Mouse (Mus musculus) kidney, adult 2 months (tissue): Measurements from ENCODE around the gene Slc29a2. TPM values are rescaled to one million over a fixed set of nuclear protein-coding genes. Genes with fewer than 3 reads are reported as not detected.

Experiments
- DNase-seq: peaks from one replicate; pipeline ENCODE4 v3.0.0; 2021
- H3K27ac ChIP-seq: fragments of 200-500 bp; 2 replicates; pipeline ENCODE4 v1.5.1; 2012; ENCODE audit warnings: low read depth, low read length, control low read depth, inconsistent platforms; ENCODE audit not compliant: insufficient read depth
- H3K27me3 ChIP-seq: fragments of 200-500 bp; replicated peaks from 2 replicates; pipeline ENCODE4 v1.6.1; 2012; ENCODE audit warnings: mild to moderate bottlenecking, moderate library complexity, low read length, inconsistent platforms; ENCODE audit not compliant: control insufficient read depth, insufficient read depth
- H3K36me3 ChIP-seq: fragments of 200-500 bp; 2 replicates; pipeline ENCODE4 v1.6.1; 2012; ENCODE audit warnings: mild to moderate bottlenecking, moderate library complexity, low read length, inconsistent platforms; ENCODE audit not compliant: control insufficient read depth, insufficient read depth
- H3K4me1 ChIP-seq: fragments of 200-500 bp; 2 replicates; pipeline ENCODE4 v1.6.1; 2011; ENCODE audit warnings: low read length; ENCODE audit not compliant: control insufficient read depth, insufficient read depth
- H3K4me3 ChIP-seq: fragments of 200-500 bp; 2 replicates; pipeline ENCODE4 v1.5.1; 2011; ENCODE audit warnings: mild to moderate bottlenecking, low read depth, low read length, control low read depth; ENCODE audit not compliant: insufficient read depth
- CTCF ChIP-seq: fragments of 200-500 bp; conservative IDR thresholded peaks from 2 replicates; pipeline ENCODE4 v1.5.1; 2011; ENCODE audit warnings: low read depth, mild to moderate bottlenecking, control low read depth, low read length, moderate library complexity, mixed read lengths; ENCODE audit not compliant: insufficient read depth, insufficient read length
- POLR2A ChIP-seq: fragments of 200-500 bp; IDR thresholded peaks from one replicate; pipeline ENCODE4 v1.6.1; 2011; ENCODE audit warnings: low read depth, low read length, control low read depth
- WGBS: fragments of 180-500 bp; shearing (Covaris S2); methylation state at CpG from one replicate; pipeline ENCODE4 v1.1.7; 2018; 5-methylcytosine and 5-hydroxymethylcytosine counted together
- polyA plus RNA-seq: library from polyadenylated mRNA; depleted of rRNA; stranded (reverse); fragments of >200 nt; gene quantifications from 2 replicates; pipeline ENCODE4 v1.2.3, GENCODE M21; 2012; rRNA removed

Slc29a2 gene
- polyA plus RNA-seq, 1 experiment = 14.2 TPM

GRCm38 (mm10) chr19:5073518-5073917 lies 49.9 kb downstream of the Slc29a2 start:
- H3K4me3 ChIP-seq = no peak overlapping the region
- TF ChIP-seq POLR2A = no peak
- no peak for TF ChIP-seq CTCF
- no peak overlapping the region for H3K27ac ChIP-seq
- DNase-seq = no peak
- WGBS = 38% methylated on average over 5 of the region's 5 CpGs
- H3K27me3 ChIP-seq = no peaks in the 10 kb centered on the region
- H3K36me3 ChIP-seq = no peaks in the 10 kb centered on the region
- no peaks in the 10 kb centered on the region for H3K4me1 ChIP-seq

- Histone ChIP-seq H3K4me3 (no peak overlapping the region), H3K36me3 (no peaks in the 10 kb centered on the region), H3K27me3 (no peaks in the 10 kb centered on the region), H3K4me1 (no peaks in the 10 kb centered on the region), H3K27ac (no peak overlapping the region)
- no peak for DNase-seq
- WGBS = 98% methylated on average over 1 of the region's 1 CpGs
- TF ChIP-seq POLR2A (no peak), CTCF (no peak)
These were observed 55.6 kb downstream of the Slc29a2 start for GRCm38 (mm10) chr19:5079279-5079678.

Other genes starting within 250 kb of the Slc29a2 start
- 44.6 and 47.5 TPM in 2 replicates for gene Rbm4, start 230.0 kb upstream of the Slc29a2 start, polyA plus RNA-seq
- 22.3 and 32.0 TPM in 2 replicates for gene Gm21992, start 212.2 kb upstream of the Slc29a2 start, polyA plus RNA-seq
- gene Rbm14, start 212.2 kb upstream of the Slc29a2 start, polyA plus RNA-seq = 28.7 and 36.8 TPM in 2 replicates
- gene Ccs, start 184.5 kb upstream of the Slc29a2 start, polyA plus RNA-seq = 144 and 192 TPM in 2 replicates
- gene Ccdc87, start 184.5 kb upstream of the Slc29a2 start, polyA plus RNA-seq = 0.08 and 0.15 TPM in 2 replicates
- 150 and 249 TPM in 2 replicates for gene Ctsf, start 168.7 kb upstream of the Slc29a2 start, polyA plus RNA-seq
- 0.61 and 13.4 TPM in 2 replicates for gene Actn3, start 146.0 kb upstream of the Slc29a2 start, polyA plus RNA-seq
- gene Zdhhc24, start 145.2 kb upstream of the Slc29a2 start, polyA plus RNA-seq = 19.8 and 26.9 TPM in 2 replicates
- gene Bbs1, start 117.2 kb upstream of the Slc29a2 start, polyA plus RNA-seq = 10.4 and 10.6 TPM in 2 replicates
- gene Dpp3, start 95.6 kb upstream of the Slc29a2 start, polyA plus RNA-seq = 73.8 and 84.4 TPM in 2 replicates
- gene Peli3, start 80.7 kb upstream of the Slc29a2 start, polyA plus RNA-seq = 2.7 and 3.6 TPM in 2 replicates
- gene Mrpl11, start 61.7 kb upstream of the Slc29a2 start, polyA plus RNA-seq = 47.6 and 55.2 TPM in 2 replicates
- gene Npas4, start 33.5 kb upstream of the Slc29a2 start, polyA plus RNA-seq = 0.05 and 0.23 TPM in 2 replicates
- 45.0 and 50.6 TPM in 2 replicates for gene B4gat1, start 15.0 kb downstream of the Slc29a2 start, polyA plus RNA-seq
- gene AC124502.3, start 15.0 kb downstream of the Slc29a2 start, polyA plus RNA-seq = 0.46 and 0.66 TPM in 2 replicates
- 36.5 and 38.7 TPM in 2 replicates for gene Brms1, start 17.5 kb downstream of the Slc29a2 start, polyA plus RNA-seq
- gene Rin1, start 26.6 kb downstream of the Slc29a2 start, polyA plus RNA-seq = 2.8 and 4.7 TPM in 2 replicates
- 10.7 and 10.8 TPM in 2 replicates for gene Cd248, start 44.2 kb downstream of the Slc29a2 start, polyA plus RNA-seq
- gene Tmem151a, start 61.7 kb downstream of the Slc29a2 start, polyA plus RNA-seq = 4.9 and 5.6 TPM in 2 replicates
- gene Yif1a, start 64.7 kb downstream of the Slc29a2 start, polyA plus RNA-seq = 258 and 297 TPM in 2 replicates
- 0.36 and 0.37 TPM in 2 replicates for gene Cnih2, start 74.7 kb downstream of the Slc29a2 start, polyA plus RNA-seq
- gene Rab1b, start 83.2 kb downstream of the Slc29a2 start, polyA plus RNA-seq = 246 and 280 TPM in 2 replicates
- gene Klc2, start 94.7 kb downstream of the Slc29a2 start, polyA plus RNA-seq = 38.8 and 46.0 TPM in 2 replicates
- 14.3 and 16.1 TPM in 2 replicates for gene Pacs1, start 249.3 kb downstream of the Slc29a2 start, polyA plus RNA-seq